Mouse (Mus musculus) forebrain, embryonic 11.5 days (tissue): Measurements from ENCODE around the gene Slc31a1. TPM values are rescaled to one million over a fixed set of nuclear protein-coding genes. Genes with fewer than 3 reads are reported as not detected.

Experiments used
- ATAC-seq: fragments of 200-750 bp; cut with Nextera tagmentation; replicated peaks from 2 replicates; pipeline ENCODE4 v1.8.0; 2017; ENCODE audit warnings: moderate TSS enrichment; ENCODE audit not compliant: low FRiP score
- DNase-seq: peaks from one replicate; pipeline ENCODE4 v3.0.0-alpha.2; 2017; ENCODE audit warnings: low spot score
- H3K27ac ChIP-seq: fragments of 300-500 bp; sonication (generic); 2 replicates; pipeline ENCODE4 v1.5.1; 2014; ENCODE audit warnings: low read depth, low read length
- H3K27me3 ChIP-seq: fragments of 300-500 bp; sonication (generic); 2 replicates; pipeline ENCODE4 v1.6.1; 2014; ENCODE audit warnings: mild to moderate bottlenecking, low read length, mixed read lengths; ENCODE audit not compliant: control insufficient read depth, insufficient read depth
- H3K36me3 ChIP-seq: fragments of 300-500 bp; sonication (generic); 2 replicates; pipeline ENCODE4 v1.6.1; 2014; ENCODE audit warnings: mild to moderate bottlenecking, low read length, moderate library complexity, mixed read lengths; ENCODE audit not compliant: control insufficient read depth, insufficient read depth
- H3K4me1 ChIP-seq: fragments of 300-500 bp; sonication (generic); replicated peaks from 2 replicates; pipeline ENCODE4 v1.6.1; 2014; ENCODE audit warnings: low read length, mixed read lengths; ENCODE audit not compliant: control insufficient read depth, insufficient read depth
- H3K4me2 ChIP-seq: fragments of 300-500 bp; sonication (generic); 2 replicates; pipeline ENCODE4 v1.6.1; 2014; ENCODE audit warnings: low read depth, mild to moderate bottlenecking, low read length, moderate library complexity, mixed read lengths; ENCODE audit not compliant: severe bottlenecking
- H3K4me3 ChIP-seq: fragments of 300-500 bp; sonication (generic); 2 replicates; pipeline ENCODE4 v1.5.1; 2014; ENCODE audit warnings: low read depth, low read length
- H3K9ac ChIP-seq: fragments of 300-500 bp; sonication (generic); 2 replicates; pipeline ENCODE4 v1.6.1; 2014; ENCODE audit warnings: low read length
- H3K9me3 ChIP-seq: fragments of 300-500 bp; sonication (generic); 2 replicates; pipeline ENCODE4 v1.6.1; 2016; ENCODE audit warnings: low read length, mixed read lengths; ENCODE audit not compliant: control insufficient read depth
- WGBS: fragments of 180-500 bp; shearing (Covaris S2); extraction: QIAGEN DNeasy Blood & Tissue Kit; methylation state at CpG from one replicate; pipeline ENCODE4 v1.1.7; 2014; 5-methylcytosine and 5-hydroxymethylcytosine counted together
- polyA plus RNA-seq: library from polyadenylated mRNA; unstranded; fragments of >200 nt; fragmentation: Nextera tagmentation; extraction: Ambion mirVana; gene quantifications from 2 replicates; pipeline ENCODE4 v1.2.1, GENCODE M21; 2014

The Slc31a1 gene
- polyA plus RNA-seq, 1 experiment from 2014 or later, result 49.9 TPM

DNA sequence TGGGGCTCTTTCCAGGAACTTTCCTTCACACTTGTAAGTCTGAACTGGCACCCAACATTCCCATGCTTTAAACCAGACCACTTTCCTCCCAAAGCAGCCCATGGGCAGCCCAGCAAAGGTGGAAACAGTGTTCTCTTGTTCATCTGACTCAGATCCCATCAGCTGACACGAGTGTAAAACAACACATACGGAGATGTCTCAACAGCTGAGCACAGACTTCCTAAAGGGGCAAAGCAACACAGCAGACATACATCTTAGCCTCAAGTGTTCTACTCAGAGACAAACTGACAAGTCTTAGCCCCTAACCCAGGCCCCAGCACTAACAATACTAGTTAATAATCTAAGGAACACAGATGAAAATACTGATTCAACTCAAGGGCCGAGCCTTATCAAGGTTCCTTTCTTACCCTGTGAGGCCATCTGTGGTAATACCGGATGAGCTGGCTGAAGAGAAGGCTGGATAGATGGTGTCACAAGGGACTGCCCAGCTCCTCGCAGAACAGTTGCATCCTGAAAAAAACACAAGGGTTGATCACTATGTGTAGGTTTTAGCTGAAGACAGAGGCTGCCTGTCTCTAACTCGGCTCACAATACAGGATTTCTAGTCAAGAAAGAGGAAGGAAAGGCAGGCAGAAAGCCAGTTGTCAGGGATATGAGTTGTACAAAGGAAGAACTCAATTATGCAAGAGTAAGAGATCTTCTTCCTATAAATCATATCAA, 31.4 kb upstream of the Slc31a1 start:
- H3K27ac ChIP-seq, result no peak overlapping the region
- H3K4me1 ChIP-seq, result no peaks in the 10 kb centered on the region
- no peaks in the 10 kb centered on the region; the same call in 1 of the 2 replicates for H3K36me3 ChIP-seq
- H3K9ac ChIP-seq, result no peak overlapping the region
- 86% methylated on average over 6 of the region's 6 CpGs for WGBS
- no peak for ATAC-seq
- H3K27me3 ChIP-seq, result no peaks in the 10 kb centered on the region
- H3K9me3 ChIP-seq, result no peaks in the 10 kb centered on the region
- no peak overlapping the region for H3K4me3 ChIP-seq
- H3K4me2 ChIP-seq, result no peak overlapping the region
- no peak for DNase-seq

- ATAC-seq (no peak), DNase-seq (no peak)
- no peak overlapping the region for H3K27ac ChIP-seq
- no peak overlapping the region for H3K4me3 ChIP-seq
- H3K36me3 ChIP-seq, result no peaks in the 10 kb centered on the region; the same call in 1 of the 2 replicates
- no peaks in the 10 kb centered on the region for H3K9me3 ChIP-seq
- no peaks in the 10 kb centered on the region for H3K4me1 ChIP-seq
- 82% methylated on average over 5 of the region's 5 CpGs for WGBS
- no peak overlapping the region for H3K4me2 ChIP-seq
- H3K9ac ChIP-seq, result no peak overlapping the region
- no peaks in the 10 kb centered on the region for H3K27me3 ChIP-seq
Observed at GRCm38 (mm10) chr4:62331977-62332376, 28.6 kb upstream of the Slc31a1 start.

- WGBS, result 92% methylated on average over 5 of the region's 5 CpGs
- H3K4me3 ChIP-seq, result no peak overlapping the region
- no peak for DNase-seq
- H3K27ac ChIP-seq, result no peak overlapping the region
- no peaks in the 10 kb centered on the region for H3K27me3 ChIP-seq
- no peaks in the 10 kb centered on the region for H3K9me3 ChIP-seq
- no peak overlapping the region for H3K9ac ChIP-seq
- no peaks in the 10 kb centered on the region for H3K4me1 ChIP-seq
- no peaks in the 10 kb centered on the region for H3K36me3 ChIP-seq
- H3K4me2 ChIP-seq, result no peak overlapping the region
- no peak for ATAC-seq
Observed at GRCm38 (mm10) chr4:62338536-62338935, 22.0 kb upstream of the Slc31a1 start.

DNA sequence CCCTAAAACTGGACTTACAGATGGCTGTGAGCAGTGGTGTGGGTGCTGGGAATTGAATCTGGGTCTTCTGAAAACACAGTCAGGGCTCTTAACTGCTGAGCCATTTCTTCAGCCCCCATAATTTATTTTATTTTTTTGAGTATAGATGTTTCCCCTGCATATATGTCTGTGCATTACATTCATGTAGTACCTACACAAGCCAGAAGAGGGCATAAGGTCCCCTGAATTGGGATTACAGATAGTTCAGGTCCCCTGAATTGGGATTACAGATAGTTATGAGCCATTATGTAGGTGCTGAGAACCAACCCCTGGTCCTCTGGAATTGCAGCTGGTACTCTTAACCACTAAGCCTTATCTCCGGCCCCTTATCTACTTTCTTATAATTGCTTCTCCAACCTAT, 16.5 kb upstream of the Slc31a1 start:
- Histone ChIP-seq H3K4me3 (no peak overlapping the region), H3K4me2 (no peak overlapping the region), H3K4me1 (no peaks in the 10 kb centered on the region), H3K9ac (no peak overlapping the region), H3K27me3 (no peaks in the 10 kb centered on the region), H3K36me3 (no peaks in the 10 kb centered on the region), H3K9me3 (no peaks in the 10 kb centered on the region), H3K27ac (no peak overlapping the region)
- ATAC-seq (no peak), DNase-seq (no peak)
- 93% methylated on average over 1 of the region's 1 CpGs for WGBS

DNA sequence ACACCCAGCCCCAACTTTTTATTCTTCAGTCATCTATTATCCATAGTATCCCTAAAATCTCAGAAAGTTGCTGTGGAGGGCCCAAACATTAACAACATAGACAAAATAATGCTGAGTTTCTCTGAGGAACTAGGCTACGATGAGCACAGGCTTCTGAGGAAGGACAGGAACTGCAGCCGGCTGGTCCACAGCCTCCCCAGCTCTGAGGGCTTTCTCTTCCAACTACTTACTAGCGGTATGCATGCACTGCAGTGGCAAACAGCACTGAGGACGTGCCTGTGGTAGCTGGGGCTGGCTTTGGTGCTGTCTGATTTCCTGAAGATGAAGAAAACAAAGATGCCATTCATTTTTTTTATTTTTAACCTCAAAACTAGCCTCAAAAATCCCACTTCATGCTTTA, 14.7 kb upstream of the Slc31a1 start:
- no peak overlapping the region for H3K4me3 ChIP-seq
- H3K4me2 ChIP-seq, result no peak overlapping the region
- H3K9ac ChIP-seq, result no peak overlapping the region
- no peaks in the 10 kb centered on the region for H3K27me3 ChIP-seq
- DNase-seq, result no peak
- no peak for ATAC-seq
- WGBS, result 84% methylated on average over 4 of the region's 4 CpGs
- no peaks in the 10 kb centered on the region for H3K4me1 ChIP-seq
- no peaks in the 10 kb centered on the region for H3K9me3 ChIP-seq
- no peak overlapping the region for H3K27ac ChIP-seq
- H3K36me3 ChIP-seq, result no peaks in the 10 kb centered on the region

DNA sequence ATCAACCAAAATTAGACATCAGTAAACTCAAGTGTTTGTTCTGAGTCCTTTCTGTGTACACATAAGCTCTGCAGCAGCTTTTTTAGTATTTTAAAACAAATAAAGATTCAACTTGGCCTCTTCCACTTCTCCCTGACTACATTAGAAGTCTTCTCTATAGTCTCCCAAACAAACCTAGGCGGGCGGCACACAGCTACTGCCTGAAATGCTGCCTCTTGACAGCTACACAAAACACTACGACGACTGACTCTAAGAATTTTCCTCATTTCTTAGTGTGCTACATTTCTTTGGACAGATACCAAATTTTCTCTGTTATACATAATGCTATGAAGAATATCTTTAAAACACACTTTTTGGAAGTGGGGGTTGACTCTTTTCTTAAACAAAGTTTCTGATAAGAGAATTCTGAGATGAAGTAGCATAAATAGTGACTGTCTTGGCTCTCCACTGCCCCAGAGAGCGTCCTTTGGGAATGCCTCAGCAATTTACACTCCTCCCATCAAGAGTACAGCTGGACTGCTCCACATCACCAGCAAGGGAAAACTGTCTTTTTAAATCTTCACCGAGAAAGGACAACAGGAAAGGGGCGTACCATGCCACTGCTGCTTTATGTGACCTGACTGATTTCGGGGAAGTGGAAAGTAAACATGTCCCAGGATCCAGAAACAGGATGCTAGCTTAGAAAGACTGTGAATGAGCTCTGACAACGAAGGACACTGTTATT, 12.8 kb upstream of the Slc31a1 start:
- Histone ChIP-seq H3K9ac (no peak overlapping the region), H3K4me1 (no peaks in the 10 kb centered on the region), H3K4me2 (no peak overlapping the region), H3K4me3 (no peak overlapping the region), H3K27me3 (no peaks in the 10 kb centered on the region), H3K36me3 (no peaks in the 10 kb centered on the region), H3K27ac (no peak overlapping the region), H3K9me3 (no peaks in the 10 kb centered on the region)
- no peak for DNase-seq
- ATAC-seq, result no peak
- WGBS, result 85% methylated on average over 9 of the region's 9 CpGs

- Histone ChIP-seq H3K36me3 (no peaks in the 10 kb centered on the region), H3K4me1 (no peaks in the 10 kb centered on the region), H3K27me3 (no peaks in the 10 kb centered on the region), H3K4me3 (no peak overlapping the region), H3K4me2 (no peak overlapping the region), H3K9me3 (no peaks in the 10 kb centered on the region), H3K9ac (no peak overlapping the region), H3K27ac (no peak overlapping the region)
- 97% methylated on average over 2 of the region's 2 CpGs for WGBS
- no peak for ATAC-seq
- no peak for DNase-seq
Observed at GRCm38 (mm10) chr4:62348329-62348705, 12.2 kb upstream of the Slc31a1 start.

GRCm38 (mm10) chr4:62349371-62349770, 11.2 kb upstream of the Slc31a1 start:
- ATAC-seq (no peak), DNase-seq (no peak)
- Histone ChIP-seq H3K4me2 (no peak overlapping the region), H3K4me3 (no peak overlapping the region), H3K9ac (no peak overlapping the region), H3K36me3 (no peaks in the 10 kb centered on the region), H3K9me3 (no peaks in the 10 kb centered on the region), H3K27me3 (no peaks in the 10 kb centered on the region), H3K27ac (no peak overlapping the region), H3K4me1 (no peaks in the 10 kb centered on the region)
- 94% methylated on average over 2 of the region's 2 CpGs for WGBS
